Mouse (Mus musculus) spleen, adult 12 weeks (tissue): ENCODE measurements around the gene Ins1.

Source experiments
- DNase-seq: peaks from one replicate; pipeline ENCODE4 v3.0.0; 2022; ENCODE audit warnings: low spot score

Ins1 gene

DNA sequence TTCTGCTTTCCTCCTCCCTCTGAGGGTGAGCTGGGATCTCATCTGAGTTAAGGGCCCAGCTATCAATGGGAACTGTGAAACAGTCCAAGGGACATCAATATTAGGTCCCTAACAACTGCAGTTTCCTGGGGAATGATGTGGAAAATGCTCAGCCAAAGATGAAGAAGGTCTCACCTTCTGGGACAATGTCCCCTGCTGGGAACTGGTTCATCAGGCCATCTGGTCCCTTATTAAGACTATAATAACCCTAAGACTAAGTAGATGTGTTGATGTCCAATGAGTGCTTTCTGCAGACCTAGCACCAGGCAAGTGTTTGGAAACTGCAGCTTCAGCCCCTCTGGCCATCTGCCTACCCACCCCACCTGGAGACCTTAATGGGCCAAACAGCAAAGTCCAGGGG, at the start of gene Ins1:
TSS of gene Ins1 (plus strand) at position 301 of the 400 bp plus-strand sequence.
- DNase-seq, result no peak
